Mouse (Mus musculus) lung, embryonic 14.5 days (tissue): ENCODE measurements at regions not wholly inside any gene's neighbourhood (a gene's known extent, or its start where the extent isn't known, plus 50 kb on each side); places are given as distances from the start of the nearest gene placed in this dataset.

Source experiments
- ATAC-seq: fragments of 200-750 bp; cut with Nextera tagmentation; 2 replicates; pipeline ENCODE4 v1.8.0; 2017; ENCODE audit warnings: mild to moderate bottlenecking, moderate TSS enrichment, moderate library complexity; ENCODE audit not compliant: insufficient read depth
- DNase-seq: peaks from one replicate; pipeline ENCODE4 v3.0.0-alpha.2; 2015
- H3K27ac ChIP-seq: fragments of 300-500 bp; sonication (generic); 2 replicates; pipeline ENCODE4 v1.5.1; 2014; ENCODE audit warnings: low read depth, mild to moderate bottlenecking, moderate library complexity
- H3K27me3 ChIP-seq: fragments of 300-500 bp; sonication (generic); 2 replicates; pipeline ENCODE4 v1.6.1; 2014; ENCODE audit warnings: low read length, control low read depth; ENCODE audit not compliant: insufficient read depth
- H3K36me3 ChIP-seq: fragments of 300-500 bp; sonication (generic); 2 replicates; pipeline ENCODE4 v1.6.1; 2014; ENCODE audit warnings: control low read depth; ENCODE audit not compliant: insufficient read depth
- H3K4me1 ChIP-seq: fragments of 300-500 bp; sonication (generic); 2 replicates; pipeline ENCODE4 v1.6.1; 2014; ENCODE audit warnings: antibody characterized with exemption, control low read depth; ENCODE audit not compliant: insufficient read depth
- H3K4me2 ChIP-seq: fragments of 300-500 bp; sonication (generic); 2 replicates; pipeline ENCODE4 v1.6.1; 2014; ENCODE audit warnings: mild to moderate bottlenecking
- H3K4me3 ChIP-seq: fragments of 300-500 bp; sonication (generic); 2 replicates; pipeline ENCODE4 v1.5.1; 2014; ENCODE audit warnings: low read depth, low read length
- H3K9ac ChIP-seq: fragments of 300-500 bp; sonication (generic); 2 replicates; pipeline ENCODE4 v1.6.1; 2014
- H3K9me3 ChIP-seq: fragments of 300-500 bp; sonication (generic); 2 replicates; pipeline ENCODE4 v1.6.1; 2016; ENCODE audit warnings: low read depth, low read length, control low read depth
- CTCF ChIP-seq: IDR thresholded peaks from 2 replicates; pipeline ENCODE4 v1.5.1; 2016; ENCODE audit warnings: antibody characterized with exemption, low read depth
- WGBS: fragments of 180-500 bp; shearing (Covaris S2); extraction: QIAGEN DNeasy Blood & Tissue Kit; methylation state at CpG from one replicate; pipeline ENCODE4 v1.1.7; 2014; 5-methylcytosine and 5-hydroxymethylcytosine counted together

GRCm38 (mm10) chr12:110059321-110059720 lies 219.5 kb upstream of the Dio3 start:
- Histone ChIP-seq H3K4me1 (no peaks in the 10 kb centered on the region), H3K9ac (no peak overlapping the region), H3K9me3 (no peaks in the 10 kb centered on the region), H3K27me3 (no peaks in the 10 kb centered on the region), H3K4me3 (no peak overlapping the region), H3K36me3 (no peaks in the 10 kb centered on the region), H3K27ac (no peak overlapping the region), H3K4me2 (no peak overlapping the region)
- no peak for ATAC-seq
- WGBS, result 78% methylated on average over 5 of the region's 5 CpGs
- DNase-seq, result no peak
- no peak for TF ChIP-seq CTCF

GRCm38 (mm10) chr12:110061961-110062360 lies 216.9 kb upstream of the Dio3 start:
- Histone ChIP-seq H3K27me3 (no peaks in the 10 kb centered on the region), H3K9ac (no peak overlapping the region), H3K4me3 (no peak overlapping the region), H3K9me3 (no peaks in the 10 kb centered on the region), H3K27ac (no peak overlapping the region), H3K36me3 (no peaks in the 10 kb centered on the region), H3K4me2 (no peak overlapping the region), H3K4me1 (no peaks in the 10 kb centered on the region)
- ATAC-seq, result no peak
- WGBS, result 87% methylated on average over 6 of the region's 6 CpGs
- no peak for DNase-seq
- TF ChIP-seq CTCF, result no peak

- no peak overlapping the region for H3K4me2 ChIP-seq
- 40% methylated on average over 8 of the region's 8 CpGs for WGBS
- no peak overlapping the region for H3K4me3 ChIP-seq
- H3K4me1 ChIP-seq, result no peaks in the 10 kb centered on the region
- ATAC-seq (no peak), DNase-seq (no peak)
- TF ChIP-seq CTCF, result no peak
- no peaks in the 10 kb centered on the region for H3K27me3 ChIP-seq
- no peaks in the 10 kb centered on the region for H3K9me3 ChIP-seq
- H3K36me3 ChIP-seq, result no peaks in the 10 kb centered on the region
- H3K9ac ChIP-seq, result no peak overlapping the region
- H3K27ac ChIP-seq, result no peak overlapping the region
These were observed 215.9 kb upstream of the Dio3 start for GRCm38 (mm10) chr12:110063013-110063412.

DNA sequence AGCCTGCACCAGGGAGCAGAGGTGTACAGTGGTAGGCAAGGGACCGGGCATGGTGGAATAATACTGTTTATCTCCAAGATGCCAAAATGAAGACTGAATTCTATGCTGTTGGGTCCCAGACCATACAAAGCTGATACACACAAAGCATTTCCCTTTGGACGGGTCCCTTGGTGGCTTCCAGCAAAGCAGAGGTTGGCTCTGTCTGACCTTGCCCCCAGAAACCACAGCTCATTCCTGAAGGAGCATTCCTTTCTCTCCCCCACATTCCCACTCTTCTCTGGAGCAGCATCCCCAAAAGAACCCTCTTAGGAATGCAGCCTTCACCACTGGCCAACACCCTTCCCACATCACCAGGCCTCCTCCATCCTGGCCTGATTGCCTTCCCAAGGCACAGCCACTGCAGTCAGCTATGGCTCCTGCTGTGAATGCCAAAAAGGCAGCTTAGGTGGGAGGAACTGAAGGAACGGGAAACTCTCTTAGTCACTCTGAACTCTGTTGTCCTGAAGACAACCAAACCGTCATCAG lies 212.4 kb upstream of the Dio3 start:
- WGBS, result 58% methylated on average over 4 of the region's 4 CpGs
- Histone ChIP-seq H3K9ac (no peak overlapping the region), H3K4me1 (no peaks in the 10 kb centered on the region), H3K4me2 (no peak overlapping the region), H3K27ac (no peak overlapping the region), H3K4me3 (no peak overlapping the region), H3K36me3 (no peaks in the 10 kb centered on the region), H3K9me3 (peaks cover 5% of the 10 kb centered on the region; the same call in 1 of the 2 replicates), H3K27me3 (no peaks in the 10 kb centered on the region)
- ATAC-seq, result no peak
- DNase-seq, result no peak
- no peak for TF ChIP-seq CTCF

- no peak for TF ChIP-seq CTCF
- ATAC-seq (no peak), DNase-seq (no peak)
- Histone ChIP-seq H3K36me3 (no peaks in the 10 kb centered on the region), H3K9me3 (peaks cover 5% of the 10 kb centered on the region; the same call in 1 of the 2 replicates), H3K9ac (no peak overlapping the region), H3K4me1 (no peaks in the 10 kb centered on the region), H3K27ac (no peak overlapping the region), H3K4me2 (no peak overlapping the region), H3K4me3 (no peak overlapping the region), H3K27me3 (no peaks in the 10 kb centered on the region)
- WGBS, result 76% methylated on average over 6 of the region's 6 CpGs
These were observed 208.4 kb upstream of the Dio3 start for GRCm38 (mm10) chr12:110070506-110070905.

- H3K9ac ChIP-seq, result no peak overlapping the region
- no peak for TF ChIP-seq CTCF
- no peak overlapping the region for H3K4me2 ChIP-seq
- no peaks in the 10 kb centered on the region for H3K4me1 ChIP-seq
- ATAC-seq, result peak; percentile 52; the same call in 1 of the 2 replicates
- no peak overlapping the region for H3K4me3 ChIP-seq
- H3K9me3 ChIP-seq, result peaks cover 5% of the 10 kb centered on the region; the same call in 1 of the 2 replicates
- WGBS, result 39% methylated on average over 4 of the region's 4 CpGs
- peak; percentile 48 for DNase-seq
- no peak overlapping the region for H3K27ac ChIP-seq
- H3K27me3 ChIP-seq, result no peaks in the 10 kb centered on the region
- no peaks in the 10 kb centered on the region for H3K36me3 ChIP-seq
These were observed 207.0 kb upstream of the Dio3 start for GRCm38 (mm10) chr12:110071823-110072222.

DNA sequence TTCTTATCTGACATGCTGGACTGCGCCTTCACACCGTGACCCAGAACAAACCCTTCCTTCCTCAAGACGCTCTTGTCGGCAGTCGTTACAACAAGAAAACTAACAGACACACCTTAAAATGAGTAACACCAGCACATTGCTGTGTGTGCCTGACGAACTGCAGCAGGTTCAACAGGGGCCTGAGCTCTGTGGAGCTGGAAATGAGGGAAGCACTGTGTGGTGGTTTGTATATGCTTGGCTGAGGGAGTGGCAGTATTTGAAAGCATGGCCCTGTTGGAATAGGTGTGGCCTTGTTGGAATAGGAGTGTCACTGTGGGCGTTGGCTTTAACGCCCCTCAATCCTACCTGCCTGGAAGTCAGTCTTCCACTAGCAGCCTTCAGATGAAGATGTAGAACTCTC lies 203.9 kb upstream of the Dio3 start:
- Histone ChIP-seq H3K4me2 (no peak overlapping the region), H3K4me3 (no peak overlapping the region), H3K9me3 (no peaks in the 10 kb centered on the region), H3K36me3 (no peaks in the 10 kb centered on the region), H3K9ac (no peak overlapping the region), H3K4me1 (0 out of 2 replicates have a peak, but pooled peaks cover 3% of the 10 kb centered on the region), H3K27ac (no peak overlapping the region), H3K27me3 (no peaks in the 10 kb centered on the region)
- DNase-seq (no peak), ATAC-seq (no peak)
- TF ChIP-seq CTCF, result no peak
- WGBS, result 73% methylated on average over 8 of the region's 8 CpGs
